Mouse (Mus musculus): ENCODE measurements at regions not wholly inside any gene's neighbourhood (a gene's known extent, or its start where the extent isn't known, plus 50 kb on each side); places are given as distances from the start of the nearest gene placed in this dataset.

DNA sequence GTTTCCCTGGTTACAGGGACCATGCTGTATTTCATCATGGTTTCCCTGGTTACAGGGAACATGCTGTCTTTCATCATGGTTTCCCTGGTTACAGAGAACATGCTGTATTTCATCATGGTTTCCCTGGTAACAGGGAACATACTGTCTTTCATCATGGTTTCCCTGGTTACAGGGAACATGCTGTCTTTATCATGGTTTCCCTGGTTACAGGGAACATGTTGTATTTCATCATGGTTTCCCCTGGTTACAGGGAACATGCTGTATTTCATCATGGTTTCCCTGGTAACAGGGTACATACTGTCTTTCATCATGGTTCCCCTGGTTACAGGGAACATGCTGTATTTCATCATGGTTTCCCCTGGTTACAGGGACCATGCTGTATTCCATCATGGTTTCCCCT lies 1579.5 kb downstream of the 4930444P10Rik start:
- in situ Hi-C loops (cut with MboI; ENCODE audit: unreplicated experiment in 2 of 2): loop anchor here in 1 of 2 experiments (10.0 kb wide), 1 partner anchor 49 kb away; no protein-coding TSS in a partner anchor

- in situ Hi-C loops (cut with MboI; ENCODE audit: unreplicated experiment in 2 of 2): loop anchor here in 1 of 2 experiments (10.0 kb wide), 1 partner anchor 48 kb away; no protein-coding TSS in a partner anchor
Observed at GRCm38 (mm10) chr1:14512481-14513285, 1580.4 kb downstream of the 4930444P10Rik start.

DNA sequence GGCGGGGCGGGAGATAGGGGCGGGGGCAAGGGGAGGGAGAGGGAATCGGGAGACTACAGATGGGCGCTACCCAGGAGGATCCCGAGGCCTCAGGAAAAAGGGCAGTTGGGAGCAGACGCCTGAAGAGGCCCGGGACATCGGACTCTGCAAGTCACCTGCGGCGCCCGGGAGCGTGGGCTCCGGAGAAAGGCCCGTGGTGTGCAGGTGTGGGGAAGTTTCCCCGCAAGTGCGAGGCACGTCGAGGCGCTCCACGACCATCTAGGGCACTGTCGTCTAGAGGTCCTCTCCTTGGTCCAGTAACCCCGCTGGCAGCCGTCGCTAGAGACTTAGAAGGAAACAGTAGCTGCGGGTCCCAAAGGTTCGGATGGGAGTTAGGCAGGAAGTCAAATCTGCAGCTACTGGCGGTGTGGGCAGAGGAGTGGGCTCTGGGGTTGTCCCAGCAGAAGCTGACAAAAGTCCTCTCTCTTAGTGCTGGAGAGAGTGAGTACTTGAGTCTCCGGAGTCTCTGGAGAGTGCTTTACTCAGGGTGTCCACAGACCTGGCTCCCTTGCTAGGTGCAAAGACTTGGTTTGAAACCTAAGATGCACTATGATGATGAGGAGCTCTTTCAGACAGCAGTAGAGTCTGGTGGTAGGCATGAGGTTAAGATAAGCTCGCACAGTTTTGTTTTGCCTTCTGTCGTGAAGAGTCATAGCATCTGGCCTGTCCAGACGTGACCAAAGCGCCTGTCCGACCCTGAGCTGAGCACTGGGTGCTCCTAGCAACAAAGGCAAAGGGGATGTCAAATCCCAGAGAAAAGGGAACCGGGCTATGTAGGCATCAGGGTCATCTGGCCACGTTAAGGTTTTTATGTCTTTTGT lies 1586.1 kb downstream of the 4930444P10Rik start:
- in situ Hi-C loops (cut with MboI; ENCODE audit: unreplicated experiment in 2 of 2): no loop called here

DNA sequence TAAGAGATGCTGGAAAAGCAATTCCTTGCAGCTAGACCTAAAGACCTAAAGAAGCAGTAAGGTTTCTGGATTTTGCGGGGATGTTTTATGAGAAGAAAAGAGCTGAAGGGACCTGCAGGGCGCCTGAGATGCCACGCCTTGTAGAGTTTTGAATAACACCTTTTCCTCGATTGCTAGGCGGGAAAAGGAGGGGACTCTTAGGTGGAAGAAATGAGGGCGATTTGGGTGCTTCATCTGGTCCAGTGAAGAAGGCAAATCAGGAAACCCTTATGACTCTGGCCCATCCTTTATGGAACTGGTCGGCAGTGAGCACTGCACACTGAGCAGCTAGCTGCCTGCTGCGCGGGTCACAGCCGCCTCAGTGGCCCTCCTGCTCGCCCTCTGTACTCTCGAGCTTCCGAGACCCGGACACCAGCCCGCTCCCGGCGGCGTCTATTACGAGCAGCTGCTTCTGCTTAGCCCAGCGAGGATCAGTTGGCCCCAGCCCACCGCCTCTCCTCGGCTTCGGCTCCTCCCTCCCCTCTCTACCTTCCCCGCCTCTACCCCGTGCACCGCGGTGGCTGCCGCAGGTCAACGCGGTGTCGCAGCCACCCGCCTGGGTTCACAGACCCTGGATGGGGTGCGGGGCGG lies 1586.8 kb downstream of the 4930444P10Rik start:
- in situ Hi-C loops (cut with MboI; ENCODE audit: unreplicated experiment in 2 of 2): no loop called here

GRCm38 (mm10) chr1:14505741-14506140 lies 1587.4 kb downstream of the 4930444P10Rik start:
- in situ Hi-C loops (cut with MboI; ENCODE audit: unreplicated experiment in 2 of 2): no loop called here

DNA sequence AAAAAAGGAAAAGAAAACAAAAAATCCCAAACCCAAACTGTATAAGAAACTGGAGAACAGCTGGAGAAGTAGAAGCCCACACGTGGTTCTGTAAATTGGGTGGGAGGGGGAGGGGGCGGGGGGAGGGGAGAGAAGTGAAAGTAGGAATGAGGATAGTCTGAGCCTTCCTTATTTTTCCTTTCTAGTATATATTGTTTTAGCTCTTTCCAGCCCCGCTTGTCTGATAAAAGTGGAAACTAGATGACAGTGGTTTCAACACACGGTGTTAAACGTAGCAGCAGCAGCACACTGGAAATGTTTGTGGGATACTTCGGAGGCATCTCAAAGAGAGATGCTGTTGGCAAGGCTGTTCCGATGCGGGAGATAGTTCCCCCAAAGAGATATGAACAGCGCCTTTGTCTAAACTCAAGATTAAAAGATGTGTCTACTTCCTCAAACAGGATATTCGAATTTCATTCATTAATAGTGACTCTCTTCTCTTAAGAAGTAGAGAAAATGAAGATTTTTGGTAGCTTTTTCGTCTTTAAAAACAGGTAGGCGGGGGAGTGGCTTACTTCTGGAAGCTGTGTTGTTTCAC lies 1588.3 kb downstream of the 4930444P10Rik start:
- in situ Hi-C loops (cut with MboI; ENCODE audit: unreplicated experiment in 2 of 2): no loop called here

- in situ Hi-C loops (cut with MboI; ENCODE audit: unreplicated experiment in 2 of 2): no loop called here
Observed at GRCm38 (mm10) chr1:14503881-14504742, 1589.0 kb downstream of the 4930444P10Rik start.

- in situ Hi-C loops (cut with MboI; ENCODE audit: unreplicated experiment in 2 of 2): no loop called here
Observed at GRCm38 (mm10) chr1:14503193-14503800, 1589.8 kb downstream of the 4930444P10Rik start.

GRCm38 (mm10) chr1:14499105-14499504 lies 1594.0 kb downstream of the 4930444P10Rik start:
- in situ Hi-C loops (cut with MboI; ENCODE audit: unreplicated experiment in 2 of 2): no loop called here

- in situ Hi-C loops (cut with MboI; ENCODE audit: unreplicated experiment in 2 of 2): no loop called here
Observed at GRCm38 (mm10) chr1:14490026-14490425, 1603.1 kb downstream of the 4930444P10Rik start.

- in situ Hi-C loops (cut with MboI; ENCODE audit: unreplicated experiment in 2 of 2): no loop called here
Observed at GRCm38 (mm10) chr1:14487708-14488127, 1605.4 kb downstream of the 4930444P10Rik start.

DNA sequence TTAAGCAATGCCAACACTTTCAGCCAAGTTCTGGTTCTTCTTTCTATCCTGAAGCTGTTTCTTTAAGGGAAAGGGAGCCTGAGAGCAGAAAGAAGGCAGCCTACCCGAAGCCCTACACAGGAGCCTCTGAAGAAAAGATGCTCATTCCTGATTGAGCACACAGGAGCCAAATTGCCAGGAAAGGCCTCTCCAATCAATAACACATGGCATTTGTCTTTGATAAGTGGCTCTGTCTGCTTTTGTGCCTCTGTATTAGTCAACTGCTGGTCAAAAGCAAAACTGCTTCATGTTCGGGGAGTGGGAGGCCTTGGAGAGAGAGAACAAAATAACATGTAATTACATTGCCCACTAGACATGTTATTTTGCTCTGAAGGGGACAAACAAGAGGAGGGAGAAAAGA lies 1607.4 kb downstream of the 4930444P10Rik start:
- in situ Hi-C loops (cut with MboI; ENCODE audit: unreplicated experiment in 2 of 2): no loop called here

DNA sequence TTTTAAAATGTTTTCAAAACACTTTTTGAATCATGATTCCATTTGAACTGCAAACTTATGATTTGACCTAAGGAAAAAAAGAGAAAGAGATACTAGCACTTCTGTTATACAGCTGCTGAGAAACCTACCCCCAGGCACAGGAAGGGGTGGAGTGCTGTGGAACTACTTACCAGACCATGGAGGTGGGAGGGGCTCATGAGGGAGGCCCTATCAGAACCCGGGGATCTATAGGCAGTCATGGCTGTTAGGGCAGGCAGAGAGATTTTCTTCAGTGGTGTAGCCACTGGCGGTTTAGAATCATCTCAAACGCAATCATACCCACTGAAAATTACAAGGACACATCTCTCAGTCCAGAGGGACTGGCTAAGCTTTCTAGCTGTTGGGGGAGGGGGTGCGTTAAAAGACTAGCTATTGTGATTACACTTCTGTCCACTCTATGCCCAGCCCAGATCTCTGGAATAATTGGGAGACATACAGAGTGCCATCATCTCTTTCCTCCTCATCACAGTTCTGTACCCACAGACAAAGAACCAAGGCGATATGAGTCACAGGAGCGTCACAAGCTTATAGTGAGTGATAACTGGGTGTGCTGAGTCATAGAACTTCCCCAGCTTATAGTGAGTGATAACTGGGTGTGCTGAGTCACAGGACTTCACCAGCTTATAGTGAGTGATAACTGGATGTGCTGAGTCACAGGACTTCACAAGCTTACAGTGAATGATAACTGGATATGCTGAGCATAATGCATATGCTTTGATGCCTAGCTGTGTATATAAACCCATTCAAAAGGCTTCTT lies 1608.8 kb downstream of the 4930444P10Rik start:
- in situ Hi-C loops (cut with MboI; ENCODE audit: unreplicated experiment in 2 of 2): no loop called here

DNA sequence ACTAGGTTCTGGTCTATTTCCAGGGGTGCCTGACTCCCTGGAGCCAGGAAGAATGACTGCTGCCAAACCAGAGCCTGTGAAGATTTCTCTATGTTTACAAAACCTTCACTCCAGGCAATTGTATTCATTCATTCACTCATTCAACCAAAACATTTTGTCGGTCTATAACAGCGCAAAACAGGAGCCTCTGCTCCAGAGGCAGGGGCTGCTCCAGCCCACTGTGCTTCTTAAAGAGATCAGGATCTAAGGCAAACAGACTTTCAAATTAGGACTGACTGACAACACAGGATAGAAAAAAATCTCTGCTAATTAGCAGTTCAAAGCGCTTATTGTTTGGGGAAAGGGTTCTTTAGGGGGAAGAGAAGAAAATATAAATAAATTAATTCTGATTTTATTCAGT lies 1620.8 kb downstream of the 4930444P10Rik start:
- in situ Hi-C loops (cut with MboI; ENCODE audit: unreplicated experiment in 2 of 2): no loop called here

DNA sequence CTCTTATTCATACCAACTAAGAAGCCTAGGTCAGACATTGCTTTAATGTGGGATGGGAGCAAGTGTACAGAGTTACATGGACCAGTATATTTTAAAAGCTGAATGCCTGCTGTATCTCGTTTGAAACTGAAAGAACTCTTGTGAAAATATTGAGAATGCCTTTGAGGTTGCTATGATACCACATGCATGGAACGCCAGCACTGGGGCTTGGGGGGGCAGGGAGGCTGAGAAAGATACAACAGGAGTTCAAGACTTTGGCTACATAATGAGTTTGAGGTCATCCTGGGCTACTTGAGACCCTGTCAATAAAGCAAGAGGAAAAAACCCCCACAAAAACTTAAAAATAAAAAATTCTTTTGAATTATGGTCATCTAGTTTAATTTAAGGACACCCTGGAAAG lies 1621.6 kb downstream of the 4930444P10Rik start:
- in situ Hi-C loops (cut with MboI; ENCODE audit: unreplicated experiment in 2 of 2): no loop called here

DNA sequence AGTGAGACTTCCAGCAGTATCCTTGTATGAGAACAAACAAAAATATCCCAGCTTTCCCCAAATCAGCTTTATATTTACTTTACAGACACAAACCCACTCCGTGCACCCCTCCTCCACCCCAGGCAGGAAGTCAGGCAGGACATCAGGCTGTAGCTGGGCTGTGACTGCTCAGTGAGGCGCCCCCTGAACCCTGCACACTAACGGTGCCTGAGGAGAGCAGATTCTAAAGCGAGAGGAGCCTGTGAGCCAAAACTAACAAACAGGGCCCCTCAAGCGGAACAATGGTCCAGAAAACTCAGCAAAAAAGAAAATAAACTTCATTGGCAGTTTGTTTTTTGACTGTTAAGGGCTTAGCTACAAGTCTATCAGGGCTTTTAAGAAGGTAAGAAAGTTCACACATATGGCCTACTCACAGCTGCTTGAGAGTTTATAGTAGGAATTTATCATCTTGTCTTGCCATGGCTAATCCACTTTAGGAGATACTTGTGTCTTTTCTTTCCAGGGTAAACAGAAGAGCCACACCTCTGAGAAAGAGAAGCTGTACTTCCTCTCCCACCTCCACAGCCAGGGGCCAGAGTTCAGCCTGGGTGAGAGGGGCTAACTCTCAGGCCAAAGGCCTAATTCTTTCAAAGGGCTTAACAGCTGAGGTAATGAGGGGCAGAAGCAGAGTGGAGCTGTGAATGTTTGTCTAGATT lies 1628.2 kb downstream of the 4930444P10Rik start:
- in situ Hi-C loops (cut with MboI; ENCODE audit: unreplicated experiment in 2 of 2): loop anchor here in 1 of 2 experiments (10.0 kb wide), 1 partner anchor 50 kb away; no protein-coding TSS in a partner anchor

DNA sequence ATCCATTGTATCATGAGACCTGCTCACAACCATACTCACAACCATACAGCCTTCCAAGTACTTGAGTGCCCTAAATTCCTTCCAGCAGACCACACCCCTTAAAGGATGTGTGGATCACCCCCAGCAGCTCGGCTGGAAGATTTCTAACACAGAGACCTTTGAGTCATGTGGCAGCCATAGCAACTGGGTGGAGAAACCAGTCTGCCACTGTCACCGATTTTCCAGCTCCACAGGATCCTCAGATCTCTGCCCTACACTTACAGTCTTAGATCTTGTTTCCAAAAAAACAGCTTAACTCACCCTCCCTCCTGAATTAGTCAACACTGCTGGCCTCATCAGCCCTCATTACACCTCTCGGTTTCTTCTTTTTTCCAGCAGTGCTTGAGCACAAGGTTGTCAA lies 1630.6 kb downstream of the 4930444P10Rik start:
- in situ Hi-C loops (cut with MboI; ENCODE audit: unreplicated experiment in 2 of 2): loop anchor here in 1 of 2 experiments (10.0 kb wide), 1 partner anchor 52 kb away; no protein-coding TSS in a partner anchor

GRCm38 (mm10) chr1:14460811-14461210 lies 1632.3 kb downstream of the 4930444P10Rik start:
- in situ Hi-C loops (cut with MboI; ENCODE audit: unreplicated experiment in 2 of 2): loop anchor here in 1 of 2 experiments (10.0 kb wide), 1 partner anchor 54 kb away; no protein-coding TSS in a partner anchor

All from v-Abl transformed pro-B cells (cell line).